Mouse (Mus musculus): ENCODE measurements around the gene Slmap. TPM values are rescaled to one million over a fixed set of nuclear protein-coding genes. Genes with fewer than 3 reads are reported as not detected.
A peak's percentile ranks its signal among the peaks of the same experiment; 100 is the strongest.
"Not testable (repeated sequence)": the region's sequence is repeated elsewhere in the genome, so short reads cannot be mapped to it uniquely, and the experiment has no call there.

Gene Slmap
- 100 to 1,000 TPM in 1 of 2 experiments, 10 to 100 TPM in 1; 94.8 to 116 TPM for total RNA-seq (2021)
- long read RNA-seq, experiment 1, full-length matches to known transcripts: 4 of 114 reads
- long read RNA-seq, experiment 1, partial matches to known transcripts: 42 of 114 reads
- long read RNA-seq, experiment 1, other reads (novel, unspliced or antisense): 68 of 114 reads
- long read RNA-seq, experiment 2, full-length matches to known transcripts: 6 of 103 reads
- long read RNA-seq, experiment 2, partial matches to known transcripts: 29 of 103 reads
- long read RNA-seq, experiment 2, other reads (novel, unspliced or antisense): 68 of 103 reads

DNA sequence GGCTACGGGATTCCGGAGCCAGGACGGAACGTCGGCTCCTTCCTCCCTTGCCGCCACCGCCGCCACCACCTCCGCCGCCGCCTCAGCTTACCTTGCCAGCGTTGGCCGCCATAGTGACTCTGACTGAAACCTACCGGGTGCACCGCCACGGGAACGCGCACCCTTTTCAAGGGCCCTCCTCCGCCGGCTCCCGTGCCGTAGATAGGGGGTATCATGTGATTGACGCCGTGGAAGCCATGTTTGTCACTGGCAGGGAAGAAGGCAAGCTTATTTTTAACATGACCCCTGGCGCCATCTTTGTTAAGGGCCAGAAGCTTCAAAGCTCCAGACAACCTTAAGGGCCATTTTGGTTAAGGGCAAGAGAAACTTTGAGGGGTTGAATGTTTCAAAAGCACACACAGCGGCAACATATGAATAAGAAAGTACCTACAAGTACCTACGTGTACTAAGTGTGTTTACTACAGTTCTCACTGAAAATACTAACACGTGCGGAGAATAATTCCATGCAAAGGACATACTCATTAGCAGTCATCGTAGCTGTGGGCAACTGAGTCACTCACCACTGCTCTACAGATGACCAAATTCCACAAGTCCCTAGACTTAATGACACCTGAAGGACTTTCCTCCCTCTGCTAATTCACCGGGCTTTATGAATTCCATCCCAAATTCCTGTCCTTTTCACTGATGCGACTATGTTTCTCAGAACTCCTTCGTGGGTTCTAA, at the start of gene Slmap:
Gene Slmap, minus strand, starts transcription at position 175 of the 723 bp plus-strand sequence.
- peak; percentile 97 to 99 for DNase-seq (ENCODE audit: low spot score in 2 of 2)

DNA sequence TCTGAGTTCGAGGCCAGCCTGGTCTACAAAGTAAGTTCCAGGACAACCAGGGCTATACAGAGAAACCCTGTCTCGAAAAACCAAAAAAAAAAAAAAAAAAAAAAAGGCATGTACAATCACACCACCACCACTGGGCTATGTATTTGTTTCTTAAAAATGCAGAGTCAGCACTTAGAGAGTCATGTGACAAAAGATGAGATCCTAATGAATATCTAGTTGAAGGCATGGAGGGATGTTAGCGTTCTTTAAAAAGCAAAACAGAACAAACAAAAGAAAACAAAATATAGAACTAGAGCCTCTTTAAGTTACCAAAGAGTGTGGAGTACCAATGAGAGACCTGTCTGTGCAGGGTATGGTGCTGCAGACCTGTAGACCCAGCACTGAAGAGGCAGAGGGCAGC, 48.9 kb upstream of the Slmap start:
- no peak for DNase-seq (ENCODE audit: low spot score in 2 of 2)

DNA sequence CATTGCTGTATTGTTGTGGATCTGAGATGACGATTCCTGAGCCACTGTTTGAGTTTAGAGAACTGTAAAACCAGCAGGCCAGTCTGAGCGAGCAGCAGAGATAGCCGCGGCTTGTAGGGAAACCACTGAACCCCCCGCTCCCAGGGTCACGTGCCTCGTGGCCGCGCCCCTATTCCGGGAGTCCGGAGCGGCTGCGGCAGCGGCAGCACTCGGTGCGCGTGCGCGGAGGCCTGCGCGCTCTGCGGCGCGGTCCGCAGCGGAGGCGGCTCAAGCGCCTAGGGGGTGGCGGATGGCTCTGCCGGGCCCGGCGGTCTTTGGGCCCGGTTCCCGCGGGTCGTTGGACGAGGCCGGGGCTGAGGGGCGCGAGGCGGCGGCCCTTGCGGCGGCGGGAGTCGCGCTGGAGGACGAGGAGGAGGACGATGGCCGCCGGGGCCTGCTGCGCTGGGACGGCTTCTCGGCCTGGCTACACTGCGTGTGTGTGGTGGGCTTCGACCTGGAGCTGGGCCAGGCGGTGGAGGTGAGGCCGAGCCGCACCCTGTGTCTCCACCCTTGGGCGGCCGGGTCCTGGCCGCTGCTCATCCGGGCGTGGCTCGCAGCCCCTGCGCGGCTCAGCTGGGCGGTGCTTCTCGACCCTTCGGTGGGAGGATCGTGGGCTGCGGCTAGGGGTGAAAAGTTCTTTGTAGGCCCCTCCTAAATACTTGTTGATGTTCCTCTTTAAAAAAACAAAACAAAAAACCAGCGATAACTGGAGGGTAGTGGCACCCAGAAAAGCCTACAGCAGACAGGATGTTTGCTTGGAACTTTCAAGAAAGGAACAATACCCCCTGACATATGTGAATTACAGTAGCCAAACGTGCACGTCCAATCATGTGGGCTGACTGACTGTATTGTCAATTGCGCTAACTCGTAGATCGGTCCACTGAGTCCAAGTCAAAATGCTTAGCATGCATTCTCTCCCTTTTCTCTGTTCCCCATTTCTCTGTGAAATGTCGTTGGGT, 44.9 kb upstream of the Slmap start:
- DNase-seq (ENCODE audit: low spot score in 2 of 2): peak; percentile 78 to 89

DNA sequence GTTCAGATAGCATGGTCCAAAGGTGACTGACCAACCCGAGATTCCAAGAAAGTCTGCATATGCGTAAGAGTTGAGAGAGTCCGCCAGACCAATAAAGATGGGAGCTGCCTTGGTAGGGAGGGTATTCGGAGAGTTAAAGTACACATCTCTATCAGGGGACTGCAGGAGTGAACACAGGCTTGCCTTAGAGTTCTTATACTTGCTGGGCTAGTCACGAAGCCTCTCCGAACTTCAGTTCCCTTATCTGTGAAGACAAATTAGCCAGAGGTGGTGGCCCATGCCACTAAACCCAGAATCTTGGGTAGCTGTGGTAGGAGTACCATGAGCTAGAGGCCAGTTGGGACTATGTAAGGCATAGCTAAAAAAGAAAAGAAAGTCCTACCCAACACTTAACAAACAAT, 44.1 kb upstream of the Slmap start:
- DNase-seq (ENCODE audit: low spot score in 2 of 2): no peak

DNA sequence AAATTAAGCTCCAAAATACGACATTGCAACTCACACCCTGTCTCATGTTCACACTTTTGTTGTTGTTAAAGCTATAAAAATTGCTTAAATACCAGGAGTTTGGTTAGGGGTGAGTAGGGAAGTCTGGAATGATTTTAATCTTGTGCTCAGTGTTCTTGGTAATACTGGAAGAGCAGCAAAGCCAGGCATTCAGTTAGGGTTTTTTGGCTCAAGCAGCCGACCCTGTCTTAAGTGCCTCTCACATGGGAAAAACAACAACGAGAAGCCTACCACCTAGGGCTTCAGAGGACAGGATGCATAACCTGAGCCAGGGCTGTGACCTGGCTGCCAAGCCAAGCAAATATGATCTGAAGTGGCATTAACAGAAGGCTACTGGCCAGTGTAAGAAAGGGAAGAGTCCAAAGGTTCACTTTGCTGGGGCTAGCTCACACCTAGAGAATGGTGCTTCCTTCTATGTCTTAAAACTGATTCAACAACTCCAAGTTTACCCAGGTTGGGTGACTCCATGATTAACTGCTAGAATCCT, 41.6 kb upstream of the Slmap start:
- no peak for DNase-seq (ENCODE audit: low spot score in 2 of 2)

DNA sequence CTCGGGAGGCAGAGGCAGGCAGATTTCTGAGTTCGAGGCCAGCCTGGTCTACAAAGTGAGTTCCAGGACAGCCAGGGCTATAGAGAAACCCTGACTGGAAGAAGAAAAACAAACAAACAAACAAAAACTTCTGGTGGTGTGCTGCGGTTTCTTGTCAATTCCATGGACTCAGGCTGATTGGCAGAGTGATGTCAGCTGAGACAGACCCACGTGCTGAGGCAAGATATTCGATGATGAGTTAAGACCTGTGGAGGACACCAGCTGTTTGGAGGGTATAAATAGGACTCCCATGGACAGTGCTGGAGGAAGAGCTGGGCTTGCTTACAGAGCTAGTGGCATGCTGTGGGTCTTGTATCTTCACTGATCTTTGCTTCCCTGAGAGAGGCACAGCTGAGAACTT, 38.8 kb upstream of the Slmap start, which contains the start of gene Dennd6a:
Gene Dennd6a, plus strand, starts transcription at position 301 of the 400 bp plus-strand sequence.
- DNase-seq (ENCODE audit: low spot score in 2 of 2): not testable (repeated sequence)

DNA sequence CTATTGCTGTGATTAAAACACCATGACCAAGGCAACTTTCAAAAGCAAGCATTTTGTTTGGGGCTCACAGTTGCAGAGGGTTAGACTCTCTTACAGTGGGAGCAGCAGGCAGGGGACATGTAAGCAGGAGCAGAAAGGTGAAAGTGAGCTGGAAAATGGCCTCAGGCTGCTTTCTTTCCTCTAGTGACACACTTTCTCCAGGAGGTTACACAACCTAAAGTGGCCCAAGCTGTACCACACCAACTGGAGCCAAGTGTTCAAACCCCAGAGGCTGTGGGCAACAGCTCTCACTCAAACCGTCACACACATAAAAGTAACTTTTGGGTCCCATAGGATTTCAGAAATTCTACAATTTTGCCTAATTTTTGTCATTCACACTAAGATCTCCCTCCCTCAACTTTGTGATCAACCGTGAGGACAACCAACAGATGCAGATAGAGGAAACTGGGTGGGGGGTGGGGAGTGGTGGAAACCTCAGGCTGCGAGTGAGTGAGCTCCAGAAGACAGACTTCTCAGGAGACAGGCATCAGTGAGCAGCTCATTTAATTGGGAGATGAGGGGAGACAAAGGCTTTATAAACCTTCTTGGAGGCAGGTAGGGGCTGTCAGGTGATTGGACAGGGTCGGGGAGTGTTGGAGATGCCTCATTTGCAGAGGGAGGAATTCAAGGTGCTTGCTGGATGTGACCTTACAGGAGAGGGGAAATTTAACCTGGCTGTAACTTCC, 37.4 kb upstream of the Slmap start:
- DNase-seq (ENCODE audit: low spot score in 2 of 2): no peak

DNA sequence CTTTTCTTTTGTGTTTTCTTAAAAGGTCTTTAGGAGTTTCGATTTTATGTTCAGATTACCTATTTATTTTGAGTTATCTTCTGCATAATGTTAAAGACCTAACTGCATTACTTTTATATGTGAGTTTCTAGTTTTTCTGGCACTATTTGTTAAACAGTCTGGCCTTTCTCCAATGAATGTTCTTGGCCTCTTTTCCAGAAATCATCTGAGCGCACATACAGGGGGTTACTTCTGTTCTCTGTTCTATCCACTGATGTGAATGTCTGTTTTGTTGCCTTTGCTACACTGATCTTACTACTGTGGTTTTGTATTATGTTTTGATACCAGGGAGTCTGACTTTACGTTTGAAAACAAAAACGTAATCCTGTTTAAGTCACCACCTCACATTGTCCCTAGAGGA, 35.1 kb upstream of the Slmap start:
- no peak for DNase-seq (ENCODE audit: low spot score in 2 of 2)

DNA sequence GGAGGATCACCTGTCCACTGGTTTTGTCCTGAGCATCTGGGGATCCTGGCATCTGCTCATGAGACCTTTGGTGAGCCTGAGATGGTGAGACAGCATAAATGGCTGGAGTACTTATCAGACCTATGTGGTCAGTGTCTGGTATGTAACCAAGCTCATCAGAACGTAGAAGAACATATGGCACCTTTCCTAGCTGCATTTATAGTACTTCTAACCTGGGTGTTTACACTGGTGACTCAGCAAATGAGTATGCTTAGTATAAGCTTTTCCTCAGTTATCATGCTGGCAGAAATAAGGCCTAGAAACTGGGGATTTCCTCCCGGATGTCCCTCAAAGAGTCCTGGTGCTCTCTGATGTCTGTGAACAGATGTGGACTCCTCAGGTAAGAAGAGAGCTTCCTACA, 27.5 kb upstream of the Slmap start:
- no peak for DNase-seq (ENCODE audit: low spot score in 2 of 2)

DNA sequence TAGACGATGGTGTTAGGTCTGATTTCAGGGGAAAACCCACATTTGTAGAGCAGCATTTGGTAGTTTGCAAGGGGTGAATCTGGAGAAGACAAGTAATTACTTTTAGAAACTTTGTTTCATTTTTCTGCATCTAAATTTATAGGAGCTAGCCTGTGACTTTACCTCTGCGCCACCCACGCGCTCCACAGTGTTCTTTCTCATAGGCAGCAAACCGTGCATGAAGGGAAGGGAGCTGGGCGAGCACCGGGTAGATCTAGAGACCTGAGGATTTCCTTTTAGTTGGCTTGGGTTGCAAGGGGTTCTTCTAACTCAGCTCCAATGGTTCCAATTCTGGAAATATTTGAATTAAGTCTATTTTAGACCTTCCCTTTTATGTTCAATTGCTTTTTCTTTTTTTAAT, 23.8 kb upstream of the Slmap start:
- no peak for DNase-seq (ENCODE audit: low spot score in 2 of 2)

DNA sequence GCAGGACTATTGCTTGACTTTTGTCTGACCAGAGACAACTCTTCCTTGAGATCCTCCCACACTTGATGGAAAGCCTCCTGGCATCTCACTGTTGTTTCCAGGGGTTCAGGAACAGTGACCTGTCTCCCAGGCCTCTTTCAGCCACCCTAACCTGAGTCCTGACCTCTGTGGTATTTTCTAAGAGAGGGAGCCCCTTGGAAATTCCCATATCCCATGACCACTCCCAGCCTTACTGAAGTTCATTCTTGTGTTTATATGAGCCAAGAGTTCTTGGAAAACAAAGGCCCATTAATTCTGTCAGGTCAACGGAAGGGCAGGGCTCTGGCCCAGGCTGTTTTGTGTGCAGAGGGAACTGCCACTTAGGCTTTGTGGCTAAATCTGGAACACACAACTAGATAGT, 22.9 kb upstream of the Slmap start:
- DNase-seq (ENCODE audit: low spot score in 2 of 2): no peak

DNA sequence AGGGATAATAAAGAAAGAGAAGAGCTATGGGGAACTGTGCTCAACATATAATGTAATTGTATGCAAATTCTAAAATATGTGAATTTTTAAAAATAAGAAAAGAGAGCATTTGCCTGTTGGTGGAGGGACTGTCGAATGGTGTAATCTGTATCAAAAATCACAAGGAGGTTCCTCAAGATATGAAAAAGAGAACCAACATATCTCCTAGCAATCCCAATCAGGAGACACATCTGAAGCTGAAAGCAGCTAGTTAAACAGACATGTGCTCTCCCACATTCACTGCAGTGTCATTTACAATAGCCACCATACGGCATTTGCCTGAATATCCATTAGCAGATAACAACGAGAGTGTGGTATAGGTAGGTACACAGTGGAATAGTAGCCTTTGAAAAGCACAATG, 18.1 kb upstream of the Slmap start:
- no peak for DNase-seq (ENCODE audit: low spot score in 2 of 2)

DNA sequence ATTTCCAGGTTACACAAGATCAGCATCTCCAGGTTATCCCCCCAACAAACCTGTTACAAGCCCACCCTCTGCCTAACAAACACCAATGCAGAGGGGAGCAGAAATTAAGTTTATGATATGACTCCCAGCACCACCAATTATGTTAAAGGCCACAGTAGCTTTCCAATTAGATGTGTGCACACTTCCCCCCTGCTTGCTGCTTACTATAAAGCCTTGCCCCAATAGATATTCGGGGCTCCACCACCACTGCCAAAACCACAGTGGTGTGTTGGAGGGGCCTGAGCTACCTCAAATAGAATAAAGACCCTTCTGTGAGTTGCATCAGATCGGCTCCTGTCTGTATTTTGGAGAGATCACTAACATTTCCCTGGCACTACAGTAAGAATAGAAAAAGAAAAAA, 17.7 kb upstream of the Slmap start:
- no peak for DNase-seq (ENCODE audit: low spot score in 2 of 2)

DNA sequence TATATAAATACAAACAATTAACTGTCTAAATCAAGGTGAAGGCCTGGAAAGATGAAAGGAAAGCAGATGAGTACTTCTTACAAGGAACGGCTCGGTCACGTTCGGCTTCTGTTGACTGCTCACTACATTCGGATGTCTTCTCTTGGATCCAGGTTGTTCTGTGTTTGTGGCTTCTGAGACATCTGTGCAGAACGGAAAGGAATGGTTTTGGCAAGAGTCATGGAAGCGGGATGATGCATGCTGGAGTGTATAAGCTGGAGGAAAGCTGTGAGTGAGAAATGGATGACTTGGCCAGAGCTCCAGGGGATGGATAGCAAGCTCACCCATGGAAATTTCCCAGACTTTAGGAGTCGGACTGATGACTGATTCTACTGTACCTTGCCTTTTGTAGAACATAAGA, 16.0 kb upstream of the Slmap start:
- DNase-seq (ENCODE audit: low spot score in 2 of 2): no peak

DNA sequence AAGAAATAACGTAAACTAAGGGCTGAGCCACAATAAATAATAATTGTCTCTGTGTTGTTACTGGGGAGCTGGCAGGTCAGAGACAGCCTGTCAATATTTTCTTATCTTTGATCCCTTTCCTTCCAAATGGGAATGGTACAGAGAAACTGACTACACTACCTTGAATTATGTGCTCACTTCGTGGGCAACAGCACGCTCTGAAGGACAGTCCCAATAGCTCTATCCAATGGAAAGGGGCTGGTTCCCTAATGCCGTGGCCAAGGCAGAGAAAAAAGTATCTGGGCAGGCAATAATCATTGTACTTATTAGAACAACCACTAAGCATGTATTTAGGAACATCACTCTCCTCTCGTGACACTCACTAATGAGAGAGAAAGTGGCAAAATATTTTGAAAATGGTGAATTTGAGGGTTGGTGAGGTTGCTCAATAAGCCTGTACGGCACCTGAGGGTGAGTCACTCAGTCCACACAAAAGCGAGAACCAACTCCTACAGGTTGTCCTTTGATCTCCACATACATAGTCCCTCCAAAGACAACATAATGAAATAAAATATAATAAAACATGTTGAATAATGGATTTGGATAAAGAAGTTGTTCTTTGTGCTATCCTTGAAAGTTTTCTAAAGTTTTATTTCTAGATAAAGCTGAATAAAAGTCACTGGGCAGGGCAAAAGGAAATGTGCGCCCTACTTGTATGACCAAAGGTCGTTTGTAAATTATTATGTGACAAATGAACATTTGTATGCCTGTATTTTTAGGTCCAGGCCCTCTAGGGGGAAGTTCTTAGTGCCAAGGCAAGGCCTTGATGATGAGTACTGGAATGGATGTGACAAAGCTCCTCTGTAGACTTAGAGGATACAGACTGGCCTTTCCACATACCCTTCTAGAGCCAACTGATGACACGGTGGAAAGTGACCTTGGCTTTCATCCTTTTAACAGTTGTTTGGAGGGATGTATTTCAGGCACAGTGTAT, 13.1 kb upstream of the Slmap start:
- no peak for DNase-seq (ENCODE audit: low spot score in 2 of 2)

DNA sequence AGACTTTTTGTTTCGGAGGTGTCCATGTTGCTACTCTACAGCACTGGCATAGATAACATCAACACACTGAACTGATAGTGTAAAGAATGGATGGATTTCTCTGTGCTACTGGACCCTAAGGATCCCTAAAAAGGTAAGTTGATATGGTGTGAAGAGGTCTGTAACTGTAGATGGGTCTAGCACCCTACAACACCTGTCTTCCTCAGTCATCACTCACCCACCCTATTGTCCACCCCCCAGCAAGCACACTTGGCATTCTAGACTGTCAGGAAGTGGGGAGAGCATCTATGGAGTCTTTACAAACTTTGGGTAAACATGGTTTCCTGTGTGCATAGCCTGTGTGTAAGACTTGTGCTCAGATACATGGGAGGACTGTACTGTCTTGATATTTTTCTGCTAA, 7.4 kb upstream of the Slmap start:
- DNase-seq (ENCODE audit: low spot score in 2 of 2): no peak

DNA sequence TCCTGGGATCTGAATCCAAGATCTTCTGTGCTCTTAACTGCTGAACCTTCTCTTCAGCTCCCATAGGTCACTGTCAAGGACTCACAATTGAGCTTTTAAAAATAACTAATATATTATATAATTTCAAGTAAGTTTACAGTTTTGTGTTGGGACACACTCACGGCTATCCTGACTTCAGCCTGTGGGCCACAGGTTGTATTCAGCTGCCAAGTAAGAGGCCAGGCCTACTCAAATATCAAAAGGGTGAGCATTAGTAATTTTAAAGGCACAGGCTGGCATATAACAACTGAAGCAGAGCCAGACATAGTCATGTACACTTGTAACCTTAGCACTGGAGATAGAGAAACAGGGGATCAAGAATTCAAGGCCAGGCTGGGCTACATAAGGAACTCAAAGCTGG, 5.8 kb upstream of the Slmap start:
- DNase-seq (ENCODE audit: low spot score in 2 of 2): no peak

DNA sequence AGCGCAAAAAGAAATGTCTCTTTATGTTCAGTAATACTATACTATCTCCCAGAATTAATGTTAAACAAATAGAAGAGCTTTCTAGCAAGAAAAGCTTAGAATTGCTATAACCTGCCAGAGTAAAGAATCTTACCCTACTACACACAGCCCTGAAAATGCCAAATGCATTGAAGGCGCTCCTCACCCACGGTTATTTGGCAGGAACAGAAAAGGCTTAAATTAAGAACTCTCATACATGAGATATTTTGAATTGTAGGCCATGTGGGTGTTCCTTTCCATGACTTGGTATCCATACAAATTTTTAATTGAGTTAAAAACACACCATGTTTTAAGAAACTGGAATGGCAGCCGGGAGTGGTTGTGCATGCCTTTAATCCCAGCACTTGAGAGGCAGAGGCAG, 4.5 kb upstream of the Slmap start:
- no peak for DNase-seq (ENCODE audit: low spot score in 2 of 2)
